Mouse (Mus musculus): ENCODE data around the gene Hydin.
"Not testable (repeated sequence)": the region's sequence is repeated elsewhere in the genome, so short reads cannot be mapped to it uniquely, and the experiment has no call there.

Hydin gene

GRCm38 (mm10) chr8:110266741-110267140 lies at the start of gene Hydin:
Hydin (plus strand) TSS chr8:110266977.
- DNase-seq (ENCODE audit: low read depth, low spot score), result no peak

GRCm38 (mm10) chr8:110217198-110217597 lies 49.6 kb upstream of the Hydin start:
- peak; percentile 1 for DNase-seq (ENCODE audit: low read depth, low spot score)

DNA sequence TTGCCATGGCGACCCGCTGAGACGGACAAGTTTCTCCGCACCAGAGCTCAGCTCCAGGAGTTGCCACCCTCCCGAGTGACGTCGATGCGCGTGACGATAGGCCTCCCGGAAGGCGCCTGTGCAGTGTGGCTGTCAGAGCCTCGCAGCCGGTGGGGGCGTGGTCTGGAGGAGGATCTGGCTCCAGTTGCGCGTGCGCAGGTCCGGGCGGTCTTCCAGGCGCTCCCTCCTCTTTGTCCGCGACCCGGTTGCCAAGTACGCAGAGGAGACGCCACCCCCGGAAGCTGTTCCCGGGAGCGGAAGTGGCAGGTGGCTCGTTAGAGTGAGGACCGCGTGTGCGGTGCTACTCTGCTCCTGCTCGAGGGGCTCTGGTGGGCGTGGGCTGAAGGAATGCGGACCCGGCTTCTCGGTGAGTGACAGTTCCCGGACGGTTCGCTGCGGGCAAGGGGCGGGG lies 49.1 kb upstream of the Hydin start:
- peak; percentile 99 for DNase-seq (ENCODE audit: low read depth, low spot score)

- no peak for DNase-seq (ENCODE audit: low read depth, low spot score)
Measured at GRCm38 (mm10) chr8:110218511-110218910, 48.3 kb upstream of the Hydin start.

- no peak for DNase-seq (ENCODE audit: low read depth, low spot score)
Measured at GRCm38 (mm10) chr8:110220936-110221335, 45.8 kb upstream of the Hydin start.

DNA sequence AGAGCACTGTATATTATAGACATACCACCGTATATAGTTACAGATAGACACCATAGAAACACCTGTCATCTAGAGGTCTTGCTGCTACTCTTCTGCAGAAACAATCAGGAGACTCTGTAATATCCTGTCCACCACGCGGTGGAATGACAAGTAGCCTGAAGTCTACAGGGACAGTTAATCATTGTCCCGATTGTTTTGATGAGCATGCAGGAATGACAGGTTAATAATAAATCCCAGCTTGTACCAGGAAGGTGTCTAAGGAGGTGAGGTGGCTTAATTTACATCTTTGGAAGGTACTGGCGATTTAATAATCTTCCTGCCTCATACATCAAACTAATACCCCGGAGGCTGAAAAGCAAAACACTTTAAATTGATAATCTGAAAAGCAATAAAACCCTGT lies 36.0 kb upstream of the Hydin start:
- no peak for DNase-seq (ENCODE audit: low read depth, low spot score)

DNA sequence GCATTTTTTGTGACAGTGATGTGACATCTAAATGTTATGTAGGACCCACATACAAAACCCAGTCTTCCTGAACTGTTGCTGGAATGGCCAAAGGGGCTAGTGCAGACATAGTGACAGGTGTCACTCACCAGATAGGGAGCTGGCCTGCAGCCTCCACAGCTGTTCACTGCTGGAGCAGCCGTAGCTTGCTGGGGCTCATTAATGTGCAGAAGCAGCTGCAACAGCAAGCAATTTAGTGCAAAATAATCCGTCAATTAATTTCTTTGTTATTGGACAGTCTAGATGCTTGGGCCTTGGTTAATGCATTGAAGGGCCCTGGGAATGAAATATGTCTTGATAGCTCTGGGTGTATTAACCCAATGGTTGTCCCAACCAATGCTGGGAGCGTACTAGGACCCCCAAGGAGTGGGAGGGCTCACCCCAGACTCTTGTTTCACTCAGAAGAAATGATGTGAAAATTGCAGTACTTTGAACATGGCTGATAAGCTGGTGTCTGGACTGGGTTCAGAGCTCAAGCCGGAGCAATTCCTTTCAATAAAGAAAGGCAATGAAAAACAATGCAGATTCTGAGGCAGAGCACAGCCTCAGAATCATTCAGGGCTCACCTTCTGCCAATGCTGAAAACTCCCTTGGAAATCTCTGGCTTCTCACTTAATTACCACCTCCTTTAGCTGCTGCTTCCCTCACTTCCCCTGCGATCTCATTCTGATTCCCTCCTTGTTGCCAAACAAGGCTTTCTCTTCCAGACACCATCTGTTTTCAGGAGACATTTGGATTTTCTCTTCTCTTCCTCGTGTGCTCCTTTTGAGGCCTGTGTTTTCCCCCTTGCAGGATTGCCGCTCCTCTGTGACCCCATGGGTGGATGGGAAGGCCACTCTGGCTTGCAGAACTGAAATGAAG lies 24.2 kb upstream of the Hydin start:
- no peak for DNase-seq (ENCODE audit: low read depth, low spot score)

GRCm38 (mm10) chr8:110244566-110244965 lies 22.2 kb upstream of the Hydin start:
- DNase-seq (ENCODE audit: low read depth, low spot score), result no peak

DNA sequence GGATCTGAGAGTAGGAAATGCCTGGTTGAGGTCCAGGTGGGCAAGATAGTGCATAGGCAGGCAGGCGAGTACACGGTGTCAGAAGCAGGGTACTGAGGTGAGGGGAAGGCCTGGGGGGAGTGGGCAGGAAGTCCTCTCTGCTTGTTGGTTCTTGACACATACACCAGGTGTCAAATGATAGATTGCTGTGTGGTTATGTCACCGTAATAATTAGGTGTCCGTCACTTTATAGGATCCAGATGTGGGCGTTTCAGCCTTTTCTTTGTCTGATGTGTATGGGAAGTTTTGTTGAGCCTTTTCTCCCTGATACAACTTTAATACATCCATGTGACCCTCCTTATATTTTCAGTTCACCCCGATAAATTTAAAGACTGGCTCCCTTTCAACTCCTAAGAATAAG lies 19.5 kb upstream of the Hydin start:
- no peak for DNase-seq (ENCODE audit: low read depth, low spot score)

GRCm38 (mm10) chr8:110253986-110254385 lies 12.8 kb upstream of the Hydin start:
- DNase-seq (ENCODE audit: low read depth, low spot score), result no peak

DNA sequence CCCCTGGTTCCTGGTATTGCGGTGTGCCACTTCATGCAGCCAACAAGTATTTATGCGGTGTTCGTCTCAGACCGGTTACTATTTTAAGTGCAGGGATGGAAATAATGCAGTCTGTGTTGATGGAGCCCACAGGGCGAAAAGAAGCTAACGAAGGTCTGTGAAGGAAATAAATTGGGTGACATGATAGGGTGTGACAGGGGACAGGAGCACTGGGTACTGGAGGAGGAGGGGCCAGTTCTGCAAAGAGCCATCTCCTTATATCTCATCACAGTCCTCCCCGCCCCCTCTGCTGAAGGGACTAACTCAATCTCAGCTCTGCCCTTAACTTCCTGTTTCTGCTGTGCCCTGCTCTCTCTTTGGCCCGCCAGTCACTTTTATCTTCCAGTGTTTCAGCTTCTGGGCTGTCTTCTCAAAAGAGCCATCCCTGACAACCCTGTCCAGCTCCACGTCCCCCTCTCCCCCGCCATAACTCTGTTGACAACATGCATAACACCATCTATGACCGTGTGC lies 926 bp upstream of the Hydin start:
- DNase-seq (ENCODE audit: low read depth, low spot score), result no peak

GRCm38 (mm10) chr8:110267268-110267667 lies 491 bp downstream of the Hydin start:
- no peak for DNase-seq (ENCODE audit: low read depth, low spot score)

GRCm38 (mm10) chr8:110270659-110271058 lies 3.9 kb downstream of the Hydin start:
- DNase-seq (ENCODE audit: low read depth, low spot score), result no peak

- DNase-seq (ENCODE audit: low read depth, low spot score), result no peak
Measured at GRCm38 (mm10) chr8:110273394-110273793, 6.6 kb downstream of the Hydin start.

- no peak for DNase-seq (ENCODE audit: low read depth, low spot score)
Measured at GRCm38 (mm10) chr8:110275465-110276258, 8.9 kb downstream of the Hydin start.

GRCm38 (mm10) chr8:110276259-110276560 lies 9.4 kb downstream of the Hydin start:
- DNase-seq (ENCODE audit: low read depth, low spot score), result no peak

DNA sequence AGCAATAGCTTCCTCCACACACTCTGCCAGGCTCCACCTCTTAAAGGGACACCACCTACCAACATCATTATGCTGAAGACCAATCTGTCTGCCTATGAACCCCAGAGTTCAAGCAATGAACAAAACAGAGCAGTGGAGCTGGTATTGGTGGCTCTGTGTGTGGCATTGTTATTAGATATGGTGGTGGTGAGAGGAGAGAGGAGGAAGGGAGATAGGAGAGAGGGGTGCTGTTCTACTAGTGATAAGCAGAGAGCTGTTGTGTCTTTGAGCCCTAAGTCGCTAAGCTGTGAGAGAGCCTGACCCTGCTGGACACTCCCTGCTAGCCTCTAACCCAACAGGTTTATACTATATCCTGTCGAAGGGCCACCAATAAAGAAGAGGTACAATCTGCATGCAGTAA lies 45.9 kb downstream of the Hydin start:
- DNase-seq (ENCODE audit: low read depth, low spot score), result no peak

DNA sequence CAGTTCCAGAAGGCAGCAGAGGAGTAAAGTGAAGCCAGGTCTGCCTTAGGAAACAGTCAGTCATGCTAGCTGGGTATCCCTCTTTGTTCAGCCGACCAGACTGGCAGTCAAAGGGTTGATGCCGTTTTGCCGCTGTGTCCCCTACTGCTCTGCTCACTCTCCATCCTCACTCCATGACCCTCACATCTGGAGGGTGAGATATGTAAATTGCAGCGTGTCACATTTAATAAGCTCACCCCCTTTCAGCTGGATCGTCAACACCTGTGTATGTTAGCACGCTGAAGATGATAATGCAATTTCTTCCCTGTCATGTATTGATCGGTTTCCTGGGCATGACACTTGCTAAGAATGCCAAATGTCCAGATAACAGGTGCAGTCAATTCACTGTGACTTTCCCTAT lies 49.0 kb downstream of the Hydin start:
- DNase-seq (ENCODE audit: low read depth, low spot score), result no peak

GRCm38 (mm10) chr8:110319586-110319985 lies 52.8 kb downstream of the Hydin start:
- no peak for DNase-seq (ENCODE audit: low read depth, low spot score)

DNA sequence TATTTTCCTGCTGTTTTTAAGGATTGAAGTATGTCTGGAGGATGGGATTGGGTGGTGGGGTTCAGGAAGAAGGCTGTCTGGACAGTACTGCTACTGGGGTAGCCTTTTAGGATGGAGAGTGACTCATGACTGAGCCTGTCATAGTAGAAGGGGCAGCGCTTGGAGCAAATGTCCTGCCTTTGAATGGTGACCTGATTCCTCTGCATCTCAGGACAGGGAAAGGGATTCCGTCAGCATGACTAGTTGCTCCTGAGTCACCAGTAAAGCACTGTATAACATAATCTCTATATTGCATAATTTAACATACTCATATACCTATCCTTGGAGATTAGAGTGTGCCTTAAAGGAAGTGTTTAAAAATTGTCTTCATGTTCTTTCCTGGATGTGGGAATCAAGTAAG lies 54.7 kb downstream of the Hydin start:
- DNase-seq (ENCODE audit: low read depth, low spot score), result no peak

DNA sequence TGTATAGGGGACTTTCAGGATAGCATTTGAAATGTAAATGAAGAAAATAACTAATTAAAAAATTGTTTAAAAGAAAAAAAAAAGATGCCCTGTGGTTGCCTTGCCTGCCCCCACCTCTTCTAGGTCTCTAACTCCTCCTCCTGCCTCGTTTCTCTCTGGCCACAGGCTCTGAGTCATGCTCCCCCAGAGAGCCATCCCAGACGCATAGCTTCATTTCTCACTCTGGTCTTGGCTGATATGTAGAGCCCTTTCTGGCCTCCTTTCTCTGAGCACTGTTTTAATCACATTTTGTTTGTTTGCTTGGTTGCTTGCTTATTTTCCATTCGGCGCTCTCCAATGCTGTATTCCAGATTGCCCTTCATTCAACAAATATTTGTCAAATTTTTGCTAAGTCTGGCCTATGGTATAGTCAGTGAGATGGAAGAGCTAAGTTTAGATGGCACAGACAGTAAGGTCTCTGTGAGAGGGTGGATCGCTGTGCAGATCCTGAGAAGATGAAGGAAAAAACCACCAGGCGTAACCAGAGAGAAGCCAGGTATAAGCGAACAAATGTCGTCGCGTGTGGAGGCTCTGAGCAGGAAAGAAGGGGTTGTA lies 57.3 kb downstream of the Hydin start:
- DNase-seq (ENCODE audit: low read depth, low spot score), result peak; percentile 5

DNA sequence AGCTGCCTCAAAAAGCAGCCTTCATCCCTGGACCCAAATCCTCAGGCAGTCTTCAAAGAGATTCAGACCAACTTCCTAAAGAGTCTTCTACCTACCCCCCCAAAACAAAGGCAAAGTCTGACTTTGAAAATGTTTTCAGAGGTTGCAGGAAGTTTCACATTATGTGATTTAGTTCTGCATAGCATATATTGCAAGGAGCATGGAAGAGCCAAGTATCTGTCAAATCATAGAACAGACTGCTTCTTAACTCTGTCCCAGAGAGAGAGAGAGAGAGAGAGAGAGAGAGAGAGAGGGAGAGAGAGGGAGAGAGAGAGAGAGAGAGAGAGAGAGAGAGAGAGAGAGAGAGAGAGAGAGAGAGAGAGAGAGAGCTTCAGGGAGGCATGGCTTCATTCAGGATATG lies 60.3 kb downstream of the Hydin start:
- not testable (repeated sequence) for DNase-seq (ENCODE audit: low read depth, low spot score)

Data from skeletal muscle tissue, adult 2 months (tissue).